Mouse (Mus musculus) brain, embryonic 18.5 days (tissue): ENCODE data around the gene Coq7.

Source experiments
- DNase-seq: peaks from one replicate; pipeline ENCODE4 v3.0.0-alpha.2; 2012; ENCODE audit warnings: low read depth, low spot score

Gene Coq7

GRCm38 (mm10) chr7:118461400-118462136, 71.6 kb downstream of the Coq7 start:
- no peak for DNase-seq
